Mouse (Mus musculus) left cerebral cortex, adult 2 months (tissue): Measurements from ENCODE around the gene Oca2. TPM values are rescaled to one million over a fixed set of nuclear protein-coding genes. Genes with fewer than 3 reads are reported as not detected.

ENCODE experiments used
- DNase-seq, 2 experiments: peaks; one replicate each; pipeline ENCODE4 v3.0.0; 2021 to 2022; ENCODE audit warnings: low spot score in 2 of 2, mixed read lengths in 1 of 2; ENCODE audit errors: extremely low spot score in 1 of 2
- H3K27ac ChIP-seq: fragments of 200-600 bp; 2 replicates; pipeline ENCODE4 v1.8.1; 2022
- H3K4me3 ChIP-seq: fragments of 200-600 bp; 2 replicates; pipeline ENCODE4 v1.8.1; 2022
- CTCF ChIP-seq: fragments of 200-600 bp; IDR thresholded peaks from 2 replicates; pipeline ENCODE4 v1.8.1; 2022; ENCODE audit warnings: antibody characterized with exemption, mild to moderate bottlenecking, moderate library complexity
- intact Hi-C: fragments of 180-260 bp; cut with DNase I; formaldehyde crosslinking; loops from one replicate; pipeline ENCODE4 v1.15.1; 2025
- total RNA-seq, 2 experiments: library from RNA; stranded (reverse); gene quantifications; 2 replicates each; pipeline ENCODE4 v1.2.3; 2021

Oca2 gene
- total RNA-seq, 2 experiments from 2014 or later = 0.16 to 0.21 TPM

DNA sequence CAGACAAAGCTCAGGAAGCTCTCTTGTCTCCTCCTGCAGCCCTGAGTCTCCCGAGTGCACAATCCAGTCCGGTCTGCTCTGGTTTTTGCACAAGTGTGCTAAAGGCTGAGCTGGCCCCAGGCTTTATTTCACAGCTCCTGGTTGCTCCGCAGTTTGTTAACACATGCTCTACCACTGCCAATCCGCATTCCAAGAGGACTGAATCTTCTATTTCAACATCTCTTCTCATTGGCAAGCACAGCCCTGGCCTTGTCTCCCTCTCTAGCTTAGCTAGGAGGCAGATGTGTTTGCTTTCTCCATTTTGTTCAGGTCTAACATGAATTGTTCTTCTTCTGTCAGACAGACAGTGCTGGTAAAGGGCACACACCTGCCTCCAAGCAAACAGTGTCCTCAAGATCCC lies 309.7 kb downstream of the Oca2 start:
- DNase-seq = no peak
- no peak for TF ChIP-seq CTCF
- intact Hi-C loops = no loop called here
- H3K27ac ChIP-seq = no peak overlapping the region
- H3K4me3 ChIP-seq = no peak overlapping the region

DNA sequence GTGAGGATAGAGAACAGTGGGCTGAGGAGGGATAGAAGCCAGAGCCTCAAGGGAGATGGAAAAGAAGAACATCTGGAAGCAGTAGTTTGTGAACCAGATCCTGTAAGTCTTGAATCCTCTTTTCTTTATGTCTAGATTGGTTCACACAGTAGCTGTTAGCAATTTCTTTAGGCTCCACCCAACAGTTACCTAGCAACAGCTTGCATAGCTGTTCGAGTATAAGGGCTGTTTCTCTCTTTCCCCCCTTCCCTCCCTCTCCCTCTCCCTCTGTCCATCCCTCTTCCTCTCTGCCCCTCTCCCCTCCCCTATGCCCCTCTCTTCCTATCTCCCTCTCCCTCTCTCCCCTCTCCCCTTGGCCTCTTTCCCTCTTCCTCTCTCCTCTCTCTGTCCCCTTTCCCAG lies 312.2 kb downstream of the Oca2 start:
- intact Hi-C loops = no loop called here
- no peak for DNase-seq
- Histone ChIP-seq H3K4me3 (no peak overlapping the region), H3K27ac (no peak overlapping the region)
- no peak for TF ChIP-seq CTCF

Other genes with a start within 250 kb of the Oca2 start
- 10 to 100 TPM; 58.5 to 62.1 TPM for gene Nipa1, start 219.8 kb upstream of the Oca2 start, total RNA-seq
- 100 to 1,000 TPM; 145 to 150 TPM for gene Herc2, start 189.6 kb upstream of the Oca2 start, total RNA-seq